Mouse (Mus musculus) layer of hippocampus, postnatal 14 days (tissue): Measurements from ENCODE around the gene Gm11939. TPM values are rescaled to one million over a fixed set of nuclear protein-coding genes. Genes with fewer than 3 reads are reported as not detected.

Experiments
- total RNA-seq, 2 experiments: library from RNA; stranded (reverse); gene quantifications; 2 replicates each; pipeline ENCODE4 v1.2.3; 2021

Gene Gm11939
- total RNA-seq, 2 experiments from 2014 or later, result not detected

Other genes starting within 250 kb of the Gm11939 start
- not detected for gene Krt25, start 236.5 kb downstream of the Gm11939 start, total RNA-seq
- gene Krt26, start 221.5 kb downstream of the Gm11939 start, total RNA-seq, result under 1 TPM in 1 of 2 experiments, not detected in 1; 0.14 TPM
- not detected for gene Krt27, start 208.4 kb downstream of the Gm11939 start, total RNA-seq
- gene Krt28, start 184.6 kb downstream of the Gm11939 start, total RNA-seq, result under 1 TPM; 0.32 to 0.45 TPM
- 10 to 100 TPM; 13.0 to 14.4 TPM for gene Krt10, start 170.1 kb downstream of the Gm11939 start, total RNA-seq
- gene Krt12, start 137.2 kb downstream of the Gm11939 start, total RNA-seq, result 1 to 10 TPM; 1.1 to 1.5 TPM
- gene Krt20, start 121.3 kb downstream of the Gm11939 start, total RNA-seq, result not detected
- not detected for gene Krt23, start 66.3 kb downstream of the Gm11939 start, total RNA-seq
- not detected for gene Krt39, start 38.1 kb downstream of the Gm11939 start, total RNA-seq
- not detected for gene Krt40, start 16.3 kb downstream of the Gm11939 start, total RNA-seq
- not detected for gene Krtap3-3, start 8.6 kb downstream of the Gm11939 start, total RNA-seq
- not detected for gene Krtap3-2, start 2.6 kb downstream of the Gm11939 start, total RNA-seq
- gene Krtap3-1, start 7.2 kb upstream of the Gm11939 start, total RNA-seq, result not detected
- gene Krtap1-5, start 21.6 kb upstream of the Gm11939 start, total RNA-seq, result not detected
- gene Krtap1-4, start 24.2 kb upstream of the Gm11939 start, total RNA-seq, result not detected
- gene Krtap1-3, start 31.9 kb upstream of the Gm11939 start, total RNA-seq, result not detected
- gene Krtap9-3, start 38.6 kb upstream of the Gm11939 start, total RNA-seq, result not detected
- gene Gm11938, start 43.8 kb upstream of the Gm11939 start, total RNA-seq, result not detected
- gene Gm11937, start 50.7 kb upstream of the Gm11939 start, total RNA-seq, result not detected
- not detected for gene Krtap2-4, start 55.4 kb upstream of the Gm11939 start, total RNA-seq
- not detected for gene Gm11562, start 61.0 kb upstream of the Gm11939 start, total RNA-seq
- not detected for gene Krtap4-1, start 68.8 kb upstream of the Gm11939 start, total RNA-seq
- not detected for gene Krtap4-2, start 75.6 kb upstream of the Gm11939 start, total RNA-seq
- gene Krtap4-7, start 84.6 kb upstream of the Gm11939 start, total RNA-seq, result not detected
- gene Gm11555, start 90.8 kb upstream of the Gm11939 start, total RNA-seq, result not detected
- gene Gm11563, start 99.5 kb upstream of the Gm11939 start, total RNA-seq, result not detected
- not detected for gene Krtap4-6, start 106.5 kb upstream of the Gm11939 start, total RNA-seq
- gene Gm14190, start 131.3 kb upstream of the Gm11939 start, total RNA-seq, result not detected
- gene Gm14180, start 174.8 kb upstream of the Gm11939 start, total RNA-seq, result not detected
- not detected for gene Gm11595, start 213.4 kb upstream of the Gm11939 start, total RNA-seq
- not detected for gene Krtap4-8, start 221.2 kb upstream of the Gm11939 start, total RNA-seq
- not detected for gene Krtap4-9, start 225.7 kb upstream of the Gm11939 start, total RNA-seq
- not detected for gene Gm11596, start 234.0 kb upstream of the Gm11939 start, total RNA-seq
- not detected for gene Gm11569, start 239.5 kb upstream of the Gm11939 start, total RNA-seq
- not detected for gene Gm11554, start 245.0 kb upstream of the Gm11939 start, total RNA-seq